10 mouse cellular contexts compared by ENCODE assay signal in genomic region chr4:22490945-22491812, GRCm38 (mm10). TPM values are rescaled to one million over a fixed set of nuclear protein-coding genes. Genes with fewer than 3 reads are reported as not detected.
DNase-seq lines count a peak whose midpoint lies in the region; ATAC-seq and TF ChIP-seq lines count a peak whose summit lies in the region.
"Had no signal": no experiment of that assay in that cellular context is flagged by ENCODE, and none has a peak within 500 bp of the region (broad histone marks: within the 10 kb centered on the region; RNA-seq: fewer than 3 reads in every experiment).

No protein-coding gene starts in this region.

- peak overlapping the region; percentile 48 for H3K4me3 ChIP-seq in heart, embryonic 10.5 days
- H3K4me3 ChIP-seq in hindbrain, embryonic 11.5 days (ENCODE audit: low read depth, low read length): peak overlapping the region; percentile 97
- H3K4me3 ChIP-seq in midbrain, embryonic 15.5 days: peak overlapping the region; percentile 72
- no peak overlapping the region for H3K4me3 ChIP-seq in kidney, embryonic 14.5 days (ENCODE audit: low read length)

- H3K4me2 ChIP-seq in hindbrain, embryonic 11.5 days (replicated peaks; ENCODE audit: low read depth, low read length): peak overlapping the region; percentile 63
- peak overlapping the region; percentile 97 for H3K4me2 ChIP-seq in midbrain, embryonic 15.5 days
- no peak overlapping the region for H3K4me2 ChIP-seq in kidney, embryonic 14.5 days (replicated peaks; ENCODE audit: low read depth, low read length)

- peak overlapping the region; percentile 87 for H3K9ac ChIP-seq in hindbrain, embryonic 11.5 days (ENCODE audit: low read depth, low read length)
- peak overlapping the region; percentile 62 for H3K9ac ChIP-seq in midbrain, embryonic 15.5 days
- no peak overlapping the region for H3K9ac ChIP-seq in kidney, embryonic 14.5 days (ENCODE audit: low read depth, low read length)

- ATAC-seq in hindbrain, embryonic 11.5 days (ENCODE audit: low FRiP score): peak; percentile 56
- peak; percentile 21 for ATAC-seq in midbrain, embryonic 15.5 days (replicated peaks)
- ATAC-seq in kidney, embryonic 14.5 days (ENCODE audit: low FRiP score, low TSS enrichment): no peak
- no peak for ATAC-seq in erythroblast, adult 5-6 weeks (replicated peaks; ENCODE audit: low FRiP score, poor library complexity, severe bottlenecking)

- no peak; the same call in 1 of the 2 replicates for TF ChIP-seq POLR2A in brain, embryonic 14.5 days (IDR thresholded peaks at IDR 0.05; ENCODE audit: borderline replicate concordance, extremely low read depth, insufficient read depth, insufficient read length, poor library complexity, severe bottlenecking)

- under 1% methylated on average over 32 of the region's 40 CpGs for WGBS in heart, embryonic 10.5 days
- WGBS in hindbrain, embryonic 11.5 days: under 1% methylated on average over 33 of the region's 40 CpGs
- WGBS in midbrain, embryonic 15.5 days: under 1% methylated on average over 27 of the region's 40 CpGs
- 1% methylated on average over 38 of the region's 40 CpGs for WGBS in kidney, embryonic 14.5 days

- H3K4me1 ChIP-seq in heart, embryonic 10.5 days: peaks cover 41% of the 10 kb centered on the region
- no peaks in the 10 kb centered on the region for H3K4me1 ChIP-seq in hindbrain, embryonic 11.5 days (replicated peaks; ENCODE audit: control insufficient read depth, insufficient read depth, low read length)
- H3K4me1 ChIP-seq in midbrain, embryonic 15.5 days: peaks cover 31% of the 10 kb centered on the region
- peaks cover 11% of the 10 kb centered on the region; the same call in 1 of the 2 replicates for H3K4me1 ChIP-seq in kidney, embryonic 14.5 days (ENCODE audit: control insufficient read depth, insufficient read depth, low read length)

- no peak for DNase-seq in heart, embryonic 10.5 days (ENCODE audit: low spot score)
- no peak for DNase-seq in heart, postnatal 4 days
- peak; percentile 95 for DNase-seq in brain, embryonic 14.5 days (ENCODE audit: low read depth)
- peak; percentile 85 for DNase-seq in hindbrain, embryonic 11.5 days (ENCODE audit: low spot score)
- no peak for DNase-seq in kidney, postnatal 36 days

- no peak for TF ChIP-seq CTCF in brain, embryonic 14.5 days (IDR thresholded peaks at IDR 0.05; ENCODE audit: borderline replicate concordance, extremely low read depth, insufficient read depth, insufficient read length)

- no peaks in the 10 kb centered on the region for H3K36me3 ChIP-seq in heart, embryonic 10.5 days
- H3K36me3 ChIP-seq in hindbrain, embryonic 11.5 days (ENCODE audit: control insufficient read depth, insufficient read depth, low read length): no peaks in the 10 kb centered on the region
- H3K36me3 ChIP-seq in midbrain, embryonic 15.5 days (replicated peaks): no peaks in the 10 kb centered on the region
- no peaks in the 10 kb centered on the region for H3K36me3 ChIP-seq in kidney, embryonic 14.5 days (ENCODE audit: control insufficient read depth, insufficient read depth, low read length)

- H3K9me3 ChIP-seq in heart, embryonic 10.5 days: no peaks in the 10 kb centered on the region
- no peaks in the 10 kb centered on the region for H3K9me3 ChIP-seq in hindbrain, embryonic 11.5 days (ENCODE audit: control insufficient read depth, low read length)
- no peaks in the 10 kb centered on the region for H3K9me3 ChIP-seq in midbrain, embryonic 15.5 days
- H3K9me3 ChIP-seq in kidney, embryonic 14.5 days (ENCODE audit: control insufficient read depth, low read length): no peaks in the 10 kb centered on the region

- no peak overlapping the region for H3K27ac ChIP-seq in heart, embryonic 10.5 days
- peak overlapping the region; percentile 100 for H3K27ac ChIP-seq in hindbrain, embryonic 11.5 days (ENCODE audit: low read depth, low read length)
- H3K27ac ChIP-seq in midbrain, embryonic 15.5 days: peak overlapping the region; percentile 97
- no peak overlapping the region for H3K27ac ChIP-seq in kidney, embryonic 14.5 days (ENCODE audit: low read depth, low read length)

- H3K27me3 ChIP-seq in heart, embryonic 10.5 days (ENCODE audit: insufficient read depth, poor library complexity, severe bottlenecking): peaks cover 98% of the 10 kb centered on the region
- 0 out of 2 replicates have a peak, but pooled peaks cover 3% of the 10 kb centered on the region for H3K27me3 ChIP-seq in hindbrain, embryonic 11.5 days (ENCODE audit: control insufficient read depth, insufficient read depth, low read length)
- H3K27me3 ChIP-seq in midbrain, embryonic 15.5 days (replicated peaks): no peaks in the 10 kb centered on the region
- H3K27me3 ChIP-seq in kidney, embryonic 14.5 days (ENCODE audit: control insufficient read depth, insufficient read depth, low read length): peaks cover 92% of the 10 kb centered on the region

RNA-seq across cellular contexts. Expression of gene Pou3f2, which starts 3.0 kb away (rescaled TPM):
- polyA plus RNA-seq in heart, embryonic 10.5 days (2016; fragmentation: Nextera tagmentation; extraction: Ambion mirVana): 0.10 TPM in 2 replicates
- not detected for total RNA-seq in heart, postnatal 4 days (2021)
- polyA plus RNA-seq in brain, embryonic 14.5 days (2012; rRNA removed): 38.3 and 46.4 TPM in 2 replicates
- polyA plus RNA-seq in hindbrain, embryonic 11.5 days (2014; fragmentation: Nextera tagmentation; extraction: Ambion mirVana): 44.5 and 64.1 TPM in 2 replicates
- 43.0 and 44.0 TPM in 2 replicates for polyA plus RNA-seq in midbrain, embryonic 15.5 days (2015; fragmentation: Nextera tagmentation; extraction: Ambion mirVana)
- polyA plus RNA-seq in kidney, embryonic 14.5 days (2014; fragmentation: Nextera tagmentation; extraction: Ambion mirVana): not detected in 2 replicates
- total RNA-seq in erythroblast, adult 5-6 weeks (2015; ENCODE audit: low replicate concordance): not detected in 2 replicates
- total RNA-seq in erythroblast, adult 5-6 weeks (2017; ENCODE audit: low replicate concordance): not detected in 2 replicates
- polyA plus RNA-seq: C2C12; small intestine, adult 2 months had no signal

Comparison
In these comparisons a context has a peak if more than half of its experiments do, and no peak if none do; other contexts are left out.
1. DNase-seq: peak in brain, embryonic 14.5 days (single experiment) and hindbrain, embryonic 11.5 days (single experiment); none in heart, embryonic 10.5 days (single experiment), heart, postnatal 4 days (single experiment) and kidney, postnatal 36 days (0 of 2).
2. H3K27ac ChIP-seq: peak in hindbrain, embryonic 11.5 days (single experiment) and midbrain, embryonic 15.5 days (single experiment); none in heart, embryonic 10.5 days (single experiment) and kidney, embryonic 14.5 days (single experiment).
3. ATAC-seq: peak in hindbrain, embryonic 11.5 days (single experiment) and midbrain, embryonic 15.5 days (single experiment); none in kidney, embryonic 14.5 days (single experiment) and erythroblast, adult 5-6 weeks (single experiment).
4. RNA of gene Pou3f2, which starts 3.0 kb away (polyA plus RNA-seq): 44.5 to 64.1 TPM in hindbrain, embryonic 11.5 days, 38.3 to 46.4 TPM in brain, embryonic 14.5 days and 43.0 to 44.0 TPM in midbrain, embryonic 15.5 days; 0.10 TPM in heart, embryonic 10.5 days and not detected in kidney, embryonic 14.5 days; every median in the first group is over 10 times any median in the second.